Mouse (Mus musculus) retina, postnatal 1 day (tissue): ENCODE data around the gene AC131692.1.
A peak's percentile ranks its signal among the peaks of the same experiment; 100 is the strongest.

Experiments
- DNase-seq: peaks from one replicate; pipeline ENCODE4 v3.0.0-alpha.2; 2012

Gene AC131692.1

GRCm38 (mm10) chr19:6094119-6094518 lies at the start of gene AC131692.1:
Gene AC131692.1, plus strand, starts transcription at chr19:6094419.
- no peak for DNase-seq

DNA sequence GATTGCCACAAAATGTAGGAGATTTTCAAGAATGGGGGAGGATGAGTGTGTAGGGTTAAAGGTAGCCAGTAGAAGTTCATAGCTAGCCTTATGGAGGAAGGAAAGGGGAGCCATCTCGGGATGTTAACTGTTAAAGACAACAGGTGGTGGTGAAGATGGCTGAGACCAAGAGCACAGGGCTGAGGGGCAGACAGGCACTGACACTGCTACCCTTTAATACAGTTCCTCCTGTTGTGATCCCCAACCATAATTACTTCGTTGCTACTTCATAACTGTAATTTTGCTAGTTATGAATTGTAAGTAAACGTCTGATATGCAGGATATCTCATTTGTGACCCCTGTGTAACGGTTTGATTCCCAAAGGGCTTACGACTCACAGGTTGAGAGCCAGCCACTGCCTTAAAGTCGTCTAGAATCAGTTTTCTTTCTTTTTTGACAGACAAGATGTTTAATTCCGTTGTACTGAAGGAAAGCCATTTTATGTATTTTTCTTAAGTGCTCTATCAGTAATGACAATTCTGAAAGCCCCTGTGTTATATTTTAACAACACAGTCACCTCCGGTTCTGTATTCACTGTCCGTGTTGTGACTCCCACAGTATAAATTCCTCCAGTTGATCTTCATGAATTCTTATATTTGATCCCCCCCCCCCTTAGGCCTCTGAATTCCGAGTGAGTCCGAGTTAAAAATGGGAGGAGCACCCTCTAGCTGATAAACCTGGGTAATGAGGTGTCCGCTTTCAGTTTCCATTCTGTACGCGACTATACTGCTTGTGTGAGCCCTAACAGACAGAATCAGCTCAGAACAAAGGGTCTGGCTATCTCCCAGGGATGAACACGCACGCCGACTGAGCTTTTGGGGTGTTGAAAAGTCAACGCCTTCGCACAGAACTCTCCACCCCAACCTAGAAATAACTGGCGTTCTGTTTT lies 48.6 kb upstream of the AC131692.1 start:
- no peak for DNase-seq

GRCm38 (mm10) chr19:6046294-6047153 lies 47.7 kb upstream of the AC131692.1 start, which contains the start of gene Syvn1:
Gene Syvn1, plus strand, starts transcription at chr19:6046576.
- DNase-seq, result peak; percentile 97

- DNase-seq, result no peak
Measured at GRCm38 (mm10) chr19:6047154-6047898, 46.9 kb upstream of the AC131692.1 start.

DNA sequence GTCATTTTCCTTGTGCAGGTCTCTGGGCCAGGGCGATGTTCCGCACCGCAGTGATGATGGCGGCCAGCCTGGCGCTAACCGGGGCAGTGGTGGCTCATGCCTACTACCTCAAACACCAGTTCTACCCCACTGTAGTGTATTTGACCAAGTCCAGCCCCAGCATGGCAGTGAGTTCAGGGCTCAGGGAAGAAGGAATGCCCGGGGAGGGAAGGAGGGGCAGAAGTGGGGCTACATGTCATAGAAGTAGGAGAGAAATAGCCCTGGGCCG lies 46.4 kb upstream of the AC131692.1 start:
- no peak for DNase-seq

- no peak for DNase-seq
Measured at GRCm38 (mm10) chr19:6048681-6049410, 45.4 kb upstream of the AC131692.1 start.

GRCm38 (mm10) chr19:6052516-6052915 lies 41.7 kb upstream of the AC131692.1 start:
- no peak for DNase-seq

GRCm38 (mm10) chr19:6054296-6054695 lies 39.9 kb upstream of the AC131692.1 start:
- DNase-seq, result peak; percentile 21

GRCm38 (mm10) chr19:6056696-6057095 lies 37.5 kb upstream of the AC131692.1 start:
- no peak for DNase-seq

GRCm38 (mm10) chr19:6057313-6058096 lies 36.7 kb upstream of the AC131692.1 start, which contains the start of the genes Mrpl49 and Fau:
Gene Mrpl49, minus strand, starts transcription at chr19:6057785.
Gene Fau, plus strand, starts transcription at chr19:6057844.
- peak; percentile 98 for DNase-seq

DNA sequence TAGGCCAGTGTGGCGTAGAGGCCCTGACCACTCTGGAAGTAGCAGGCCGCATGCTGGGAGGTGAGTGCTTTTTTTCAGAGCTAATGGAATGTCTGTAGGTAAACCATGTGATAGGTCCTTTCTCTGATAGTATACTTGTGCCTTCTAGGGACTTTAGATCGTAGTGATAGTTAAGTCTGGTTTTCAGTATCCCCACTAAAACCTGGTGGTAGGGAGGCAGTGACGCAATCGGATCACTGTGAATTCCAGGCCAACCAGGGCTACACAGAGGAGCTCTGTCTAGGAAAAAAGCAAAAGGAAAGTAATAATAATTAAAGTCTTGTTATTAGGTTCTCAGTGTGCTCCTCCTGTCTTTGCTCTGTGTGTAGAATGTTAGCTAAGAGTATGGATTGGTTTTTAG lies 35.7 kb upstream of the AC131692.1 start:
- DNase-seq, result no peak

DNA sequence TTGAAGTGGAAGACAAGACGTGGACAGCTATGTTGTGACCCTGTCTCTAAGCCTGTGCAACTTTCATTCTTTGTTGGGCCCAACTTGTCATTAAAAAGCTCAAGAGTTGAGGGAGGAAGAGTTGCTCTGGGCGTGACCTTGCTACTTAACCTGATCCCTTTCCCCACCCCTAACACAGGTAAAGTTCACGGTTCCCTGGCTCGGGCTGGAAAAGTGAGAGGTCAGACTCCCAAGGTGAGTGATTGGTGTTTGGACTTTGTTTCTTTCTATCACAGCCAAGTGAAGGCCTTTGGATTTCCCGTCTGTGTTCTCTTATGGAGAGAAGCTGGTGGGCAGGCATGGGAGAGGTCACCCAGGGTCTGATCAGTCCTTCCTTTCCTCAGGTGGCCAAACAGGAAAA lies 35.3 kb upstream of the AC131692.1 start:
- DNase-seq, result no peak

DNA sequence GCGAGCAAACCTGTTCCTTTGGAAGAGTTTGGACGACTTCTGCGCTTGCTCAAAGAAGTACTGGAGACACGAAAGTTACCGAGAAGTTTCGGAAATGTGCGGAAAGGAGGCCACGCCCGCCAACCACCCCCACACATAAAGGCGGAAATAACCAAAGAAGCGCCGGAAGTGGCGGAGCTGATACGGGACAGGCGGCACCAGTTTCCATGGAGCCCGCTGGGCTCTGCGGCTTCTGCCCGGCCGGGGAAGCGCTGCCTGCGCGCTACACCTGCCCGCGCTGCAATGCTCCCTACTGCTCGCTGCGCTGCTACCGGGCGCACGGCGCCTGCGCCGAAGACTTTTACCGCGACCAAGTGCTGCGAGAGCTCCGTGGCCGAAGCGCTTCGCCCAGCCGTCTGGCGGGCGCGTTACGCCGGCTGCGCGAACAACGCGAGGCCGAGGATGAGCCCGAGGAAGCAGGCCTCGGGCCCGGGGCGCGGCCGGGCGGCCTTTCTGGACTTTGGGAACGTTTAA lies 33.1 kb upstream of the AC131692.1 start, which contains the start of gene Znhit2:
Gene Znhit2, plus strand, starts transcription at position 172 of the 513 bp plus-strand sequence.
- peak; percentile 95 for DNase-seq

GRCm38 (mm10) chr19:6061641-6062302 lies 32.4 kb upstream of the AC131692.1 start:
- DNase-seq, result peak; percentile 53

GRCm38 (mm10) chr19:6062418-6062817 lies 31.8 kb upstream of the AC131692.1 start:
- no peak for DNase-seq

GRCm38 (mm10) chr19:6063081-6063480 lies 31.1 kb upstream of the AC131692.1 start:
- no peak for DNase-seq

- no peak for DNase-seq
Measured at GRCm38 (mm10) chr19:6066571-6066970, 27.6 kb upstream of the AC131692.1 start.

- peak; percentile 87 for DNase-seq
Measured at GRCm38 (mm10) chr19:6067011-6067723, 27.1 kb upstream of the AC131692.1 start.

- DNase-seq, result peak; percentile 92
Measured at GRCm38 (mm10) chr19:6067724-6068415, 26.3 kb upstream of the AC131692.1 start, which contains the start of gene Tm7sf2. Gene Tm7sf2, minus strand, starts transcription at chr19:6068373.
